Mouse (Mus musculus): Measurements from ENCODE around the gene Gm36210. TPM values are rescaled to one million over a fixed set of nuclear protein-coding genes. Genes with fewer than 3 reads are reported as not detected.

The Gm36210 gene
- polyA plus RNA-seq, 1 experiment from 2014 or later = not detected

- WGBS = 72% methylated on average over 3 of the region's 3 CpGs
- no peaks in the 10 kb centered on the region for H3K9me3 ChIP-seq
Measured at GRCm38 (mm10) chr7:4853613-4854012, 52.7 kb downstream of the Gm36210 start.

GRCm38 (mm10) chr7:4851315-4851688 is 55.0 kb downstream of the Gm36210 start:
- no peaks in the 10 kb centered on the region for H3K9me3 ChIP-seq
- no peaks in the 10 kb centered on the region for H3K4me1 ChIP-seq
- H3K27me3 ChIP-seq = peaks cover 8% of the 10 kb centered on the region
- 73% methylated on average over 8 of the region's 8 CpGs for WGBS
- H3K36me3 ChIP-seq = no peaks in the 10 kb centered on the region
- H3K9ac ChIP-seq = no peak overlapping the region
- H3K4me2 ChIP-seq = no peak overlapping the region
- no peak overlapping the region for H3K4me3 ChIP-seq
- ATAC-seq (ENCODE audit: insufficient number of reproducible peaks, low FRiP score, low TSS enrichment, low read depth) = no peak
- no peak overlapping the region for H3K27ac ChIP-seq

More at GRCm38 (mm10) chr7:4853613-4854012, 52.7 kb downstream of the Gm36210 start:
- no peak overlapping the region for H3K4me3 ChIP-seq
- no peak overlapping the region for H3K27ac ChIP-seq
- no peaks in the 10 kb centered on the region for H3K36me3 ChIP-seq
- H3K9ac ChIP-seq = no peak overlapping the region
- no peak overlapping the region for H3K4me2 ChIP-seq
- no peak for ATAC-seq (ENCODE audit: insufficient number of reproducible peaks, low FRiP score, low TSS enrichment, low read depth)
- H3K4me1 ChIP-seq = no peaks in the 10 kb centered on the region
- H3K27me3 ChIP-seq = peaks cover 10% of the 10 kb centered on the region

GRCm38 (mm10) chr7:4850621-4851314 is 55.5 kb downstream of the Gm36210 start:
- 74% methylated on average over 11 of the region's 11 CpGs for WGBS
- no peak for ATAC-seq (ENCODE audit: insufficient number of reproducible peaks, low FRiP score, low TSS enrichment, low read depth)
- Histone ChIP-seq H3K9me3 (no peaks in the 10 kb centered on the region), H3K9ac (no peak overlapping the region), H3K4me2 (no peak overlapping the region), H3K4me1 (no peaks in the 10 kb centered on the region), H3K27me3 (peaks cover 11% of the 10 kb centered on the region), H3K4me3 (no peak overlapping the region), H3K27ac (no peak overlapping the region), H3K36me3 (no peaks in the 10 kb centered on the region)

GRCm38 (mm10) chr7:4849372-4849771 is 56.9 kb downstream of the Gm36210 start:
- WGBS = 60% methylated on average over 9 of the region's 9 CpGs
- ATAC-seq (ENCODE audit: insufficient number of reproducible peaks, low FRiP score, low TSS enrichment, low read depth) = no peak
- H3K4me2 ChIP-seq = no peak overlapping the region
- peaks cover 25% of the 10 kb centered on the region for H3K27me3 ChIP-seq
- H3K27ac ChIP-seq = no peak overlapping the region
- H3K4me1 ChIP-seq = peaks cover 7% of the 10 kb centered on the region
- no peak overlapping the region for H3K9ac ChIP-seq
- H3K36me3 ChIP-seq = no peaks in the 10 kb centered on the region
- no peaks in the 10 kb centered on the region for H3K9me3 ChIP-seq
- no peak overlapping the region for H3K4me3 ChIP-seq

Other genes with a start within 250 kb of the Gm36210 start
- gene Ppp6r1, start 247.5 kb downstream of the Gm36210 start, polyA plus RNA-seq (2015; fragmentation: Nextera tagmentation; extraction: Ambion mirVana) = 6.4 and 7.0 TPM in 2 replicates
- gene Hspbp1, start 221.4 kb downstream of the Gm36210 start, polyA plus RNA-seq (2015; fragmentation: Nextera tagmentation; extraction: Ambion mirVana) = 81.3 and 85.8 TPM in 2 replicates
- 1.00 and 1.2 TPM in 2 replicates for gene Brsk1, start 215.9 kb downstream of the Gm36210 start, polyA plus RNA-seq (2015; fragmentation: Nextera tagmentation; extraction: Ambion mirVana)
- 0.22 and 0.29 TPM in 2 replicates for gene Tmem150b, start 181.3 kb downstream of the Gm36210 start, polyA plus RNA-seq (2015; fragmentation: Nextera tagmentation; extraction: Ambion mirVana)
- gene Kmt5c, start 166.4 kb downstream of the Gm36210 start, polyA plus RNA-seq (2015; fragmentation: Nextera tagmentation; extraction: Ambion mirVana) = 46.2 and 50.0 TPM in 2 replicates
- 44.4 and 51.0 TPM in 2 replicates for gene Cox6b2, start 153.4 kb downstream of the Gm36210 start, polyA plus RNA-seq (2015; fragmentation: Nextera tagmentation; extraction: Ambion mirVana)
- not detected in 2 replicates for gene Fam71e2, start 135.2 kb downstream of the Gm36210 start, polyA plus RNA-seq (2015; fragmentation: Nextera tagmentation; extraction: Ambion mirVana)
- gene Il11, start 123.7 kb downstream of the Gm36210 start, polyA plus RNA-seq (2015; fragmentation: Nextera tagmentation; extraction: Ambion mirVana) = 0.49 and 0.63 TPM in 2 replicates
- gene Tmem190, start 123.6 kb downstream of the Gm36210 start, polyA plus RNA-seq (2015; fragmentation: Nextera tagmentation; extraction: Ambion mirVana) = 0.38 and 0.68 TPM in 2 replicates
- gene Tmem238, start 116.9 kb downstream of the Gm36210 start, polyA plus RNA-seq (2015; fragmentation: Nextera tagmentation; extraction: Ambion mirVana) = 14.1 and 15.7 TPM in 2 replicates
- 298 and 362 TPM in 2 replicates for gene Rpl28, start 113.6 kb downstream of the Gm36210 start, polyA plus RNA-seq (2015; fragmentation: Nextera tagmentation; extraction: Ambion mirVana)
- 270 and 282 TPM in 2 replicates for gene Ube2s, start 93.9 kb downstream of the Gm36210 start, polyA plus RNA-seq (2015; fragmentation: Nextera tagmentation; extraction: Ambion mirVana)
- gene Shisa7, start 61.8 kb downstream of the Gm36210 start, polyA plus RNA-seq (2015; fragmentation: Nextera tagmentation; extraction: Ambion mirVana) = 0.32 and 0.46 TPM in 2 replicates
- 12.7 and 12.9 TPM in 2 replicates for gene Isoc2b, start 36.3 kb downstream of the Gm36210 start, polyA plus RNA-seq (2015; fragmentation: Nextera tagmentation; extraction: Ambion mirVana)
- gene Isoc2a, start 29.4 kb downstream of the Gm36210 start, polyA plus RNA-seq (2015; fragmentation: Nextera tagmentation; extraction: Ambion mirVana) = 0.86 and 1.0 TPM in 2 replicates
- 3.4 TPM in 2 replicates for gene Zfp628, start 8.7 kb upstream of the Gm36210 start, polyA plus RNA-seq (2015; fragmentation: Nextera tagmentation; extraction: Ambion mirVana)
- gene Nat14, start 15.5 kb upstream of the Gm36210 start, polyA plus RNA-seq (2015; fragmentation: Nextera tagmentation; extraction: Ambion mirVana) = 2.5 and 3.7 TPM in 2 replicates
- gene Ssc5d, start 19.3 kb upstream of the Gm36210 start, polyA plus RNA-seq (2015; fragmentation: Nextera tagmentation; extraction: Ambion mirVana) = 15.6 and 21.9 TPM in 2 replicates
- 0.73 and 0.74 TPM in 2 replicates for gene Sbk2, start 57.9 kb upstream of the Gm36210 start, polyA plus RNA-seq (2015; fragmentation: Nextera tagmentation; extraction: Ambion mirVana)
- not detected in 2 replicates for gene Sbk3, start 64.7 kb upstream of the Gm36210 start, polyA plus RNA-seq (2015; fragmentation: Nextera tagmentation; extraction: Ambion mirVana)
- 25.4 and 29.1 TPM in 2 replicates for gene Zfp579, start 89.6 kb upstream of the Gm36210 start, polyA plus RNA-seq (2015; fragmentation: Nextera tagmentation; extraction: Ambion mirVana)
- 14.5 and 15.0 TPM in 2 replicates for gene Zfp524, start 107.9 kb upstream of the Gm36210 start, polyA plus RNA-seq (2015; fragmentation: Nextera tagmentation; extraction: Ambion mirVana)
- gene Fiz1, start 108.2 kb upstream of the Gm36210 start, polyA plus RNA-seq (2015; fragmentation: Nextera tagmentation; extraction: Ambion mirVana) = 37.7 and 38.6 TPM in 2 replicates
- 1.7 TPM in 1 of 2 replicates, not detected in the other for gene Gm44973, start 109.0 kb upstream of the Gm36210 start, polyA plus RNA-seq (2015; fragmentation: Nextera tagmentation; extraction: Ambion mirVana)
- 4.9 and 6.3 TPM in 2 replicates for gene Zfp865, start 113.9 kb upstream of the Gm36210 start, polyA plus RNA-seq (2015; fragmentation: Nextera tagmentation; extraction: Ambion mirVana)
- 31.0 and 37.3 TPM in 2 replicates for gene Ccdc106, start 114.0 kb upstream of the Gm36210 start, polyA plus RNA-seq (2015; fragmentation: Nextera tagmentation; extraction: Ambion mirVana)
- not detected in 2 replicates for gene 4632433K11Rik, start 127.6 kb upstream of the Gm36210 start, polyA plus RNA-seq (2015; fragmentation: Nextera tagmentation; extraction: Ambion mirVana)
- 5.9 and 7.1 TPM in 2 replicates for gene Zfp784, start 131.9 kb upstream of the Gm36210 start, polyA plus RNA-seq (2015; fragmentation: Nextera tagmentation; extraction: Ambion mirVana)
- gene Zfp580, start 145.0 kb upstream of the Gm36210 start, polyA plus RNA-seq (2015; fragmentation: Nextera tagmentation; extraction: Ambion mirVana) = 32.0 and 33.8 TPM in 2 replicates
- 103 and 117 TPM in 2 replicates for gene U2af2, start 155.6 kb upstream of the Gm36210 start, polyA plus RNA-seq (2015; fragmentation: Nextera tagmentation; extraction: Ambion mirVana)
- gene Epn1, start 173.7 kb upstream of the Gm36210 start, polyA plus RNA-seq (2015; fragmentation: Nextera tagmentation; extraction: Ambion mirVana) = 59.8 and 63.0 TPM in 2 replicates
- gene Rfpl4, start 210.4 kb upstream of the Gm36210 start, polyA plus RNA-seq (2015; fragmentation: Nextera tagmentation; extraction: Ambion mirVana) = not detected in 2 replicates
- gene Rasl2-9, start 219.4 kb upstream of the Gm36210 start, polyA plus RNA-seq (2015; fragmentation: Nextera tagmentation; extraction: Ambion mirVana) = 0.59 and 0.63 TPM in 2 replicates
- gene Vmn1r55, start 243.2 kb upstream of the Gm36210 start, polyA plus RNA-seq (2015; fragmentation: Nextera tagmentation; extraction: Ambion mirVana) = not detected in 2 replicates